Mouse (Mus musculus) kidney, adult 2 months (tissue): ENCODE results near the gene Dennd2a.

Experiments used
- CTCF ChIP-seq: fragments of 200-500 bp; conservative IDR thresholded peaks from 2 replicates; pipeline ENCODE4 v1.5.1; 2011; ENCODE audit warnings: low read depth, mild to moderate bottlenecking, control low read depth, low read length, moderate library complexity, mixed read lengths; ENCODE audit not compliant: insufficient read depth, insufficient read length
- POLR2A ChIP-seq: fragments of 200-500 bp; IDR thresholded peaks from one replicate; pipeline ENCODE4 v1.6.1; 2011; ENCODE audit warnings: low read depth, low read length, control low read depth

- no peak for TF ChIP-seq CTCF
- no peak for TF ChIP-seq POLR2A
Observed at GRCm38 (mm10) chr6:39536621-39537020, 21.0 kb downstream of the Dennd2a start.
